Mouse (Mus musculus): ENCODE data around the gene Mylip.

Gene Mylip

DNA sequence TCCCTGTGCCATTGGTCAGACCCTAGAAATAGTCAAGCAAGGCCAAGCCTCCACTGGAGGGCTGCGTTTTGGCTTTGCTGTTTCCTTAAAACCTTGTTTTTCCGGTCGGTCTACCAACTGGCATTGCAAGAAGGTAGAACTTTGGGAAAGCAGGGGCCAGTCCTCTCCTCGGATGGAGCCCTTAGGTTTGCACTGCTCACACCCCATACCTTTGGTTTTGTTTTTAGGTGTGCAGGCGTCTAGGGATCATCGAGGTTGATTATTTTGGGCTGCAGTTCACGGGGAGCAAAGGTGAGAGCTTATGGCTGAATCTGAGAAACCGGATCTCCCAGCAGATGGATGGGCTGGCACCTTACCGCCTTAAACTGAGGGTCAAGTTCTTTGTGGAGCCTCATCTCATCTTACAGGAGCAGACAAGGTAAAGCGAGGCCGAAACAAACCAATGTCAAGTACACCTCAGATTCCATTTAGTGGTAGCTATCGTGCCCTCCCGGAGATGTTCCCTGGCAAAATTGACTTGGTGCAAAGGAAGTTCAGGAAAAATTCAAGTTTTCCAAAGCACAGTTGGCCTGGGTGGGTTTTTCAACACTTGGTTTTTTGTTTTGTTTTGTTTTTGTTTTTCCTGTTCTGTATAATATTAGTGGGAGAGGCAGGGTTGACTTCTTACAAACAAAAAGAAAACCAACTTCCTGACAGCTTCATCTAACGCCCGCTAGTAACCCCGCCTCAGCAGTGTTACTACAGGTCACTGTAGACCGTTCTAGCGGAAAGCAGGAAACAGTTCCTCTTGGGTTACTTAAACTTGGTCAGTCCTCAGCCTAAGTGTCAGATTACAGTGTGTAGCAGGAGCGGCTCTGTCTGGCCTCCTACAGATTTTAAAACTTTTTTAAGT lies 1.7 kb downstream of the Mylip start:
- DNase-seq (ENCODE audit: low read depth), result peak; percentile 55

DNA sequence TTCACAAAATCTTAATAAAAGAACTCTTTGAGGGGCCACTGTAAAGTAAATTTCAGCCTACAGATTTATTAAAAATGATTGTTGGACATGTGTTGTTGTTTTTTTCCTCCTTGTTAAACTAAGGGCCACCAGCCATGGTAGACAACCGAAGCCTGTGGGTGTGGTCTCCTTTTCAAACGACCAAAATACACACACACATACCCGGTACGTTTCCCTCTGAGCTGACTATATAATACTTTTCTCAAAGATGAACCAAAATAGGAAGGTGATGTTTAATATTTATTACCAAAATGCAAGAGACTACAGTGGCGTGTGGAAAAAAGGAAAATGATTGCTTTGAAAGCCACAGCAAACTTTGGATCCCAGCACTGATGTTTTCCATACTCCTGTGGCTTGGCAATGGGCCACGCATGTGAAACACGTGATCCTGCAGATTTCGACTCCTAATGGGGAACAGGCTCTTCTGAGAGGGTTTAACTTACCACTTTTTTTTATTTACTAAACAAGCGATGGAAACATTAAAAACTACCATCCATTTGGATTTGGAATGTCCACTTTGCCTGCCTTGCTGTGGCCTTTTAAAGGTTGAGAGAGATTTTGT lies 2.4 kb downstream of the Mylip start:
- no peak for DNase-seq (ENCODE audit: low read depth)

DNA sequence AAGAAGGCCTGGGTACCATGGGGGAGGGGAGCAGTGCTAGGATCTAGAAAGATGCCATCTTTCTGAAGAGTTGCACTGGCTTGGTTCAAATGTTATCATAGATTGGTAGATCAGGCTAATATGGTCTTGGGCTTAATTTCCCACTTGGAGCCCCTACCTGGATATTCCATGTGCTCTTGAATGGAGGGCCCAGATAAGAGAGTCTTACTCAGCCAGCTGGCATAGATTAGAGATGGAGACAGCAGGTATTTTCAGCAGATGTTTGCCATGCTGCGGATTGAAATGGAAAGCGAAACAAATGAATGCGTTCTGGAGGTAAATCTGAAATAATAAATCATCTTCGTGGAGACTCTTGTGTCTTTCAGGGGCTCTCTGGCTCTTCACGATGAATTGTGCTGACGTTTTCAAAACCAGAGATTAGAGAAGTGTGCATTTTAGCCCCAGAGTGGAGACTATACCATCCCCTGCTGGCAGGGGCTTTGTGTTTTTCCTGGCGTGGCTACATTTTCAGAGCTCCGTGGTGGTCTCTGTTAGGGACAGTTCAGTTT lies 4.8 kb downstream of the Mylip start:
- DNase-seq (ENCODE audit: low read depth), result no peak

DNA sequence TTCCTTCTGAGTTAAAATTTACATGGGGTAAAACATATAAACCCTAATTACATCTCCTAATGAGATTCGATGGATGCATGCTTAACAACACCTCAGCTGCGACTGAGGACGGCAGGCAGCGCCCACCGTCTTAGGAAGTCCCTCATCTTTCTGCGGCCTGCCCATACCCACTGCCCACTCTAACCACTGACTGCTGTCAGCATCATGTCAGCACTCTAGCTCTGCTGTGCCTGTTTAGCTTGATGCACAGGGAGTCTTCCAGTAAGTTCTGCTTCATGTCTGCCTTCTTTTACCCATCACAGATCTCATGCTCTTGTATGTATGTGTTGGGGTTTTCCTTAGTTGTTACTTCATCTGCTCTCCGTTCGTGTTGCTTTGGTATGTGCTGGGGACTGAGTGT lies 7.2 kb downstream of the Mylip start:
- no peak for DNase-seq (ENCODE audit: low read depth)

DNA sequence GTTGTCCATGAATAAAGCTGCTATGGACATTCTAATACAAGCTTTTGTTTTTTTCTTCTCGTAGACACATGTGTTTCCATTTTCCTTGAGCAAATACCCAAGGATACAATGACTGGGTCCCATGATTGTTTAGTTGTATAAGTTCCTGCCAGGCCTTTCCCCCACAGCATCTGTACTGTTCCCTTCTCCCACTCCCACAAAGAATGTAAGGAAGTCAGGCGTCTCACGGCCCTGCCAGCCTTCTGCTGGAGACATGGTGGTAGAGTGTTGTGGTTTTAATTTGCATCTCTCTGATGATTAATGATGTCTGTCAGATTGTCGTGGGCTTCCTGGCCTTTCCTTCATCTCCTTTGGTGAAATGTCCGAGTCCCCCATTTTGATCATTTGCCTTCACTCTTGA lies 7.7 kb downstream of the Mylip start:
- DNase-seq (ENCODE audit: low read depth), result no peak

DNA sequence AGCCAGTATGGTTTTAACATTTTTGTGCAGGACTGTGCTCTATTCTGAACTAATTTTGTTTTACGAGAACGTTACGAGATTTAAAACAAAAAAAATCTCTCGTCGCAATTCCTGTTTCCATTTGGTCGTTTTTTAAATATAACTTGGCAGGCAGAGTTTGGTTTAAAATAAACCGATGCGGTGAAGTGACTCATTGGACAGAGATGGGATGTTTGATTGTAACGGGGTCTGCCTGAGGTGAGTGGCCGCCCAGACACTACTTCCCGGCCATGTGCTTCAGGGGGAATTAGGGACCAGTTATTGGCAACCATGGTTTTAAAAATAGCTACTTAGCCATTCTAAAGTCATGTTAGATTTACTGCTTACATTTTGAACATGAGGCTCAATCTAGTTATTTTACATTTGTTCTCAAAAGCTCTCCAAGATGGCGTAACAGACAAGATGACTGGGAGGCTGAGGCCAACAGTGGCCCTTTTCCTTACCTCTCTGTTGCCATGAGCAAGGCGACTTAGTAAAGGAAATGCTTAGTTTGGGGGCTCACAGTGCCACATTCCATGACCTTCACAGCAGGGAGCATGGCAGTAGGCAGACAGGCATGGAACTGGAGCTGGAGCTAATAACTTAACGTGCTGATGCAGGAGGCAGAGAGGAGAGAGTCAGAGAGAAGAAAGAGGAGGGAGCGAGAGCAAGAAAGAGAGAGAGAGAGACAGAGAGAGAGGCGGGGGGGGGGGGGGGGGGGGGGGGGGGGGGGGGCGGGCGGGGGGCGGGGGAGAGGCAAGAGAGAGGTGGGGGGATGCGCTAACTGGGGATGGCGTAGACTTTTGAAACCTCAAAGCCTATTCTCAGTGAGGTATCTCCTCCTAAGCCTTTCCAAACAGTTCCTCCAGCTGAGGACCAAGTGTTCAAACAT lies 8.6 kb downstream of the Mylip start:
- DNase-seq (ENCODE audit: low read depth), result no peak

DNA sequence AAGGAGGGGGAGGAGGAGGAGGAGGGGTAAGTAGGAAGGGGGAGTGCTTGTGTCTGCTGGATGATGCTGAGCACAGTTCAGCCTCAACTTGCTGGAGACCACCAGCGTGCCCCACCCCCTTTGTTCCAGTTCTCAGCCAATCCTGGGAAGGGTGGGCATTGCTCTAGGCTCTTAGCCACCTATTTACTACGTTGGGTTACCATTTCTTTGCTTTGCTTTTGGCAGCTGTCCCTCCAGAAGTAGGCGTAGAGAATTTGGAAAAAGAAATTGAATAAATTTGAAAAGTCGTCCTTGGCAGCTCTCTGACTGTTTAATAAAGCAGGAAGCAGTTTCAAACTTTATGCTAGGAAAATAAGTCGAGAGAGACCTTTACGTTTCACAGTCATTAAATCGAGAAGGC lies 11.2 kb downstream of the Mylip start:
- no peak for DNase-seq (ENCODE audit: low read depth)

DNA sequence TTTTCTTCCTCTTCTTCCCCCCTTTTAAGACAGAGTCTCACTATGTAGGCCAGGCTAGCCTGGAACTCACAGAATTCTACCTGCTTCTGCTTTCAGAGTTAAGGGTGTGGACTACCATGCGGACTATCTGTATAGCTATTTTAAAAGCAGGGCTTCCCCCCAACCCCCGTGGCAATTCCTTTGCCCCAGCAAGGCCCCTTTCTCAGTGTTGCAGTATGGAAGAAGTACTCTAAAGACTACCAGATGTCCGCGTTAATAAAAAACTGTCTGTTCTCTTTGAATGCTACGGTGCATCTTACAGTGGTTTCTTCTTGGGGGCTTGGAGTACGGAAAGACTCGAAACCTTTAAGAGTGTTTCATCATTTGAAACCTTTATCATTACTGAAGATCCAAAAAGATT lies 12.3 kb downstream of the Mylip start:
- no peak for DNase-seq (ENCODE audit: low read depth)

DNA sequence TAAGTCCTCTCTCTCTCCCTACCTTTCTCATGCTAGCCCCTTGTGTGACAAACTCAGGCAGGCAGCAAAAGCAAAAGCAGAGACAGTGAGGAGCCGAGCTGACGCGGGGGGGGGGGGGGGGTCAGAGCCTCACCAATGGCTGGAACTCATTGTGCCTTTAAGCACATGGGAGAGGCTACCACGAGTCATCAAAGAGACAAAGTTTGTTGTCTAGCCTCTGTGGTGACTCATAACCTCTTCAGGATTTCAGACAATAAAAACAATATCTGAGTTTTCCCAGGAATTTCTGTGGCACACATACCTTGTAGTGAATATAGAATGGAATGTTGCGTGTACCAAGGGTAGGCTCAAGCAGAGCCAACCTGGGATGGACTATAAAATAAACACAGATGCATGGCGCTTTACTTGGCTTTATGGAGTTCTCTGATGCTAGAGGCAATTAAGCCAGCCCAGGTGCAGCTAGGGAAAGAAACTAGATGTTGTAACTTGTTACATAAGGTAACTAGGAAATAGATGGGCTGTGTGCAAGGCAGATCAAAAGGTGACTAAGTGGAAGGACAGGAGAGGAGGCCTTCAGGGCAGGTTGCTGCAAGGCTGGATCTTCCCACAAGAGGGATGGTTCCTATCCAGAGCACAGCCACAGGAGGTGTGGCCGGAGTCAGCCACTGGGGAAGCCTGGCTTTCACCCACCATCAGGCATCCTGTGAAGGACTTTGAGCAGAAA lies 12.9 kb downstream of the Mylip start:
- no peak for DNase-seq (ENCODE audit: low read depth)

DNA sequence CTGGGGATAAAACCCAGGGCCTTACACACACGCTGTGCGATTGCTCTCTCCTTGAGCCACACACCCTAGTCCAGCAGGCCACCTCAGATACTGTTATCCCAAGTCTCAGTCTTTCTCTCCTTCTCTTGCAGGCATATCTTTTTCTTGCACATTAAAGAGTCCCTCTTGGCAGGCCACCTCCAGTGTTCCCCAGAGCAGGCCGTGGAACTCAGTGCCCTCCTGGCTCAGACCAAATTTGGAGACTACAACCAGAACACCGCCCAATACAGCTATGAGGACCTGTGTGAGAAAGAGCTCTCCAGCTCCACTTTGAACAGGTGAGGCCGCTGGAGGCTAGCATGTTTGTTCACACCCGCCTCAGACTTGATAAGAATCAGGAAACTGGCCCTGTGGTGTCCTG lies 14.7 kb downstream of the Mylip start:
- DNase-seq (ENCODE audit: low read depth), result no peak

DNA sequence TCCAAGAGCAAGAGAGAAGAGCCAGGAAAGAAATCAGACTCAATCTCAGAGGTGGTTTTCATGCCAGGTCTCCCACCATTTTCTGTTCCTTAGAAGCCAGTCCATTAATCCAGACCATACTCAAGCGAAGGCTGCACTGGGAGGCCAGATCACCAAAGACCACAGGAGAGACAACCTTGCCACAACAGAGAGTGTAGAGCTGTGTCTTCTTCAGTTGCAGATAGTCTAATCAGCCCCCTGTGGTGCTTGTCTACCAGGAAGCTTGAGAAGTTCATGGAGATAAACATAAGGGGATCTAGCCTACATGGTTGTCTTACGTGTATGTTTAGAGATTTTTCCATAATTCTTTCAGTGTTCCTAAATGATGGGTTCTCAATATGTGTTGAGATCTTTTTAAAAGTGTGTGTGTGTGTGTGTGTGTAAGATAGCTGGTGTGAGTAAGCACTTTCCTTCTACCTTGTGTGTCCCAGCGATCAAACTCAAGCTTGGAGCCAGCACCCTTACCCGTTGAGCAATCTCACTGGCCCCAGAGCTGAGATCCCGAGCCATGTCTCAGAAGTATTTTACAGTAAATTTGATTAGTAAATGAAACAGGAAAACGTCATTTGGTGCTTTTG lies 15.8 kb downstream of the Mylip start:
- no peak for DNase-seq (ENCODE audit: low read depth)

DNA sequence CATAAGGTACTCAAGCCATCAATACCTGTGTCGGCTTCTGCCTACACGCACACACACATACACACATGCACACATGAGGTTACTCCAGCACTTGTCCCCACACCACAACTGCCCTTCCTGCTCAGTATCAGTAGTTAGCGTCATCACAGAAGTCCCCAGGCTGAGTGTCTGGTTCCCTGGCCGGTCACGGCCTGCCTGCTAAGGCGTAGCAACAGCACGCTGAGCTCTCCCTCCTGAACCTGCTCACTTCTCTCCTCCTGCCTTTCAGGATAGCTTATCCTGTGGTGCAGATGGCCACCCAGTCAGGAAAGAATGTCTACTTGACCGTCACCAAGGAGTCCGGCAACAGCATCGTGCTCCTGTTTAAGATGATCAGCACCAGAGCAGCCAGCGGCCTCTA lies 16.7 kb downstream of the Mylip start:
- DNase-seq (ENCODE audit: low read depth), result no peak

DNA sequence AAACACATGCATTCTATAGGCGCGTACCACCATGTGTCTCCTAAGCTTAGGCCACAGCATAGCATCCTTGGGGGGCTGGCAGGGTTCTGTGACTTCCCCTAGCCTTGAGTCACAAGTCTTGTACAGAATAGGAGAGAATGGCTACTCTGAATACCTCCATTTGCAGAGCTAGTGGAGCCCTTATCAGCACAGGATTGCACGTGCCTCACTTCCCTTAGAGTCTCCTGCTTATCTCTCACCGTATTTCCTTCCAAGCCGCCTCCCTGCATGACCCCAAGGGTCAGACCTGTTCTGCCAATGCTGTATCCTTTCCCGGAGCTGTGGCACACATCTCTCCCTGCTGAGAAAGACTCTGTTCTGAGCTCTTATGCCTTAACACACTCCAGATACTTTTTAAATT lies 17.2 kb downstream of the Mylip start:
- no peak for DNase-seq (ENCODE audit: low read depth)

DNA sequence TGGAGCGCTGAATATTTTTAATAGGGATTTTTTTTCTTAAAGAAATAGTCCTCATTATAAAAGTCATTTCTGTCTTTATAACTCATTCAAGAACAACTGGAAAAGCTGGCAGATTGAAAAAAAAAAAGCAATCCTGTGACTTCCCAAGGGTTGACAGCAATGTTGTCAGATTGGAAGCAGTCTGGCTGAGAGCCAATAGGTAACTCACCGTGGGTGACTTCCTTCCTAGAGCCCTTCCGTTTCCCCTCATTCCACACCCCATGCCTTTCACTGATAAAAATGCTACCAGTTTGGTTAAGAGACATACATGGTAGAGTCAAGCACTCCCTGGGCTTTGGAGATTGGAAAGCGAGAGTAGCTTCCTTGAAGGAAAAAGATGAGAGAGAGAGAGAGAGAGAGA lies 21.4 kb downstream of the Mylip start:
- no peak for DNase-seq (ENCODE audit: low read depth)

DNA sequence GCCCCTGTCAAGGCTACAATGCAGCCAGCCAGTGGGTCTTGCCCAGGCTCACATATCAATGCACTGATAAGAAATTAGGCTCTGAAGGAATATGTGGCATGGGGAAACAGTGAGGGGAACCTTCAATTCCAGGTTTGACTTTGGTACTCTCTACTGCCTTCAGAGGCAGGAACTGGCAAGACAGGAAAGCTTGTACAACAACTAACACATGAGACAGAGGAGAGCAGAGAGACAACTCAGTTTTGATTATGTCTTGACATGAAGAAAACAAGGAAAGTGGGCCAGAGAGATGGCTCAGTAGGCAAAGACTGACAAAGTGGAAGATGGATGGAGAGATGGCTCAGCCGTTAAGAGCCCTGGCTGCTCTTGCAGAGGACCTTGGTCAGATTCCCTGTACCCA lies 23.5 kb downstream of the Mylip start:
- DNase-seq (ENCODE audit: low read depth), result no peak

DNA sequence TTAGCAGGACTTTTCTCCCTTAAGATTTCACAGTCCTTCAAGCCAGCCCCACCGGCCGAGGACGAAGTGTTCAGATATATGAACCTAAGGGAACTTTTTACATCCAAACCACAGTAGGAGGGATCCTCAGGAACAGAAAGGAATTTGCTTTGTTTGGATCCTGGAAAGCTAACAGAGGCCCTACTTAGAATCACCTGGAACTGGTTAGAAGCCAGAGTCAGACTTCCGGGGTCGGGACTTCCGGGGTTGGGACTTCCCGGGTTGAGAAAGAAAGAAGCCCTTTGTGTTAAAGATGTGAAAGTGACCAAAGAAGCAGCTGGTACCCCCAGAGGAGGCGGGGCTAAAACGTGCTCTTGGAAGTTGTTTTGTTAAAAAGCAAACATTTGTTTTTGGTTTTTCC lies 24.5 kb downstream of the Mylip start:
- no peak for DNase-seq (ENCODE audit: low read depth)

DNA sequence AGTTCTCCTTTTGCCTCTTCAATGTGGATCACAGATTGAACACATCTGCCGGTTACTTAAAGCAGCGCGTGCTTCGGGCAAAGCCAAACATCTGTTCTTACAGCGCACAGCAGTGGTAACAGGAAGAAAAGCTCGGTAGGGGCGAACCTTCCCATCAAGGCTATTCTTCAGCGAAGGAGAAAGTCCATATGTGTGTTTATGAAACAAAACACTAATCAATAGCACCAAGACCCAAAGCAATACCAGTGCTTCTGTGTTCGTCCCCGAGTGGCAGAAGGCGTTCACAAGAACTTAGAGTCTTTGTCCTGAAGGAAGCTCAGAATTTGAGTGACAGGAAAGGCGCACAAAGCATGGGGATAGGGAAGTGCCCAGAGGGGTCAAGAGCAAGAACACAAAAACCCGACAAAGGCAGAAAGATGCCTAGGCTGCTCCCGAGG lies 27.1 kb downstream of the Mylip start:
- DNase-seq (ENCODE audit: low read depth), result no peak

DNA sequence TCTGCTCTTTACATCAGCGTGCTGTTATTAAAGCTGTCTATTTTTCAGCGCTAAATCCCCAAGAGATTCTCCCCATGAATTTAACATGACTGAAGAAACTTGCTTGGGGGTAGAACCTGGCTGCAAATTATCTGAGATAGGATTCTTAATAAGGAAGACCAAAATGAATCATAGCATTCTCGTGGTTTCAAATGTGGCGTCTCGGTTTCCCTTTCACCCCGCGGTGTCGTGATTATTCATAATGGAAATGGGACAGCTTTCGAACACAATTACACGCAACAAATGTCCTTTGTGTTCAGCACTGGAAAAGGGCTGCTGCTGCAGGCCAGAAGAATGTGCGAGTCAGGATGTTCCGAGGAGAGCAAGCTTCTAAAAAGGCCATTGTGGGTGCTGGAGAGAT lies 29.4 kb downstream of the Mylip start:
- no peak for DNase-seq (ENCODE audit: low read depth)

DNA sequence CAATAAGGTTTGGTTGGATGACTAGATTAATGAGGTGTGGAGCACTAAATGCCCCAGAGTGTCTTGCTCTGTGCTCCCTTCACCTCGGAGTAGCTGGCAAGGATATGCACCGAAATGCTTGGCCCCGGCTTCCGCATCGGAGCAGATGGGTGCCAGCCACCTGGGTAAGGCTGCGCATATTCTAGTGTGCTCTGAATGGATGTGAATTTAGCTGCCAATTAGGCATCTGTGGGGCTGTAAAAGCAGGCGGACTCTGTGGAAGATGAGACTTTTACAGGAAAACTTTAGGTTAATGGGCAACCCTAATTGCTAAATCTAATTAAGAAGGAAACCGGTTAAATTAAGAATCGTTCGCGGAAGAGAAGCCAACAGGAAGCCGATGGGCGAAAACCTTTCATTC lies 32.7 kb downstream of the Mylip start:
- no peak for DNase-seq (ENCODE audit: low read depth)

DNA sequence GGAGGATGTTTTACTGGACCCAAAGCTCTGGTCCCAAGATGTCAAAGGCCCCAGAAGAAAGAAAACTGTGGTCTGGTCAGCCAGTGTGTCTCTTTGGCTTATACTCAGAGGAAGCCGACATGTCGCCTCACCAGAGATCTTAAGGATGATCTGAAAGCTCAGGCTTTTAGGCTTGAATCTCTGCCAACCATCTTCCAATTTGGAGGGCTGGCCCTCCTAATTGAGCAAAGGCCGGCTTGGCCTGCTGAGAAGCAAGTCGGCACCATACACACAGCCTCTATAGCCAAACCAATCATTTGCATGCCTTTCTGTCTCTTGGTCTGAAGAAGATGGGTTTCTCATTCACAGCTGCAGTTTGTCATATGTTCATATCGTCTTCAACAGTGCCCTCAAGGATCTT lies 33.2 kb downstream of the Mylip start:
- no peak for DNase-seq (ENCODE audit: low read depth)

DNA sequence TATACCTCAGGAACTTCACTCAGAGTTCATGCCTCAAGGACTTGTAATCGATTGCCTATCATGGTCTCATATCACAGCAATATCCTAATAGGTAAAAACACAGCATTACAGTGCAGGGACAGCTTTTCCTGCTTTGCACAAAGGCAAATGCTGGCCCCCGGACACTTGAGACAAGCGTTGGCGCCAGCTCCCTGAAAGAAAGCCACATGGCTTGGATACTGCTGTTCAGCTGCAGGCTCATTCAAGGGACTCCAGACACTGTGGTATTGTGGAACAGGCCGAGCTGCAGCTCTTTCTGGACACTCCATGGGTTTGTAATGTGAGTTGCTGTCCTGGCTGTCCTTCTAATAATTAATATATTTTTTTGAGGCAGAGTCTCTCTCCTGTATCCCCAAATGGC lies 34.4 kb downstream of the Mylip start:
- DNase-seq (ENCODE audit: low read depth), result no peak

All from c-Kit-positive CD71-negative TER-119-negative erythroid progenitor cells, embryonic 14.5 days (primary cell).